Mouse (Mus musculus): ENCODE data around the gene Olfr1290. TPM values are rescaled to one million over a fixed set of nuclear protein-coding genes. Genes with fewer than 3 reads are reported as not detected.

Olfr1290 gene
- polyA plus RNA-seq, 1 experiment from 2014 or later = not detected

GRCm38 (mm10) chr2:111448842-111449241 lies 44.8 kb downstream of the Olfr1290 start, which contains the start of gene Olfr1287:
Gene Olfr1287, plus strand, starts transcription at chr2:111449142.
- H3K36me3 ChIP-seq (ENCODE audit: insufficient read depth) = no peaks in the 10 kb centered on the region
- no peak for DNase-seq
- ATAC-seq (ENCODE audit: insufficient read depth) = no peak
- H3K9me3 ChIP-seq (ENCODE audit: low read depth, low read length) = no peaks in the 10 kb centered on the region
- whole genome bisulfite sequencing = 68% methylated on average over 1 of the region's 1 CpGs
- H3K4me1 ChIP-seq (ENCODE audit: insufficient read depth) = no peaks in the 10 kb centered on the region
- no peak within 1 kb of the TSS for H3K4me3 ChIP-seq (ENCODE audit: low read depth, low read length)
- no peak for TF ChIP-seq CTCF (IDR thresholded peaks at IDR 0.05; ENCODE audit: low read depth)
- no peak within 1 kb of the TSS for H3K27ac ChIP-seq (ENCODE audit: low read depth)
- no peak within 1 kb of the TSS for H3K9ac ChIP-seq
- no peaks in the 10 kb centered on the region for H3K27me3 ChIP-seq (ENCODE audit: insufficient read depth, low read length)
- no peak within 1 kb of the TSS for H3K4me2 ChIP-seq

Other genes with a start within 250 kb of the Olfr1290 start
- gene Olfr1276, start 239.3 kb downstream of the Olfr1290 start, polyA plus RNA-seq (2014; fragmentation: Nextera tagmentation; extraction: Ambion mirVana) = not detected in 2 replicates
- gene Olfr1277, start 219.7 kb downstream of the Olfr1290 start, polyA plus RNA-seq (2014; fragmentation: Nextera tagmentation; extraction: Ambion mirVana) = not detected in 2 replicates
- gene Olfr1278, start 203.7 kb downstream of the Olfr1290 start, polyA plus RNA-seq (2014; fragmentation: Nextera tagmentation; extraction: Ambion mirVana) = not detected in 2 replicates
- gene Olfr1279, start 193.2 kb downstream of the Olfr1290 start, polyA plus RNA-seq (2014; fragmentation: Nextera tagmentation; extraction: Ambion mirVana) = not detected in 2 replicates
- not detected in 2 replicates for gene Olfr1280, start 179.8 kb downstream of the Olfr1290 start, polyA plus RNA-seq (2014; fragmentation: Nextera tagmentation; extraction: Ambion mirVana)
- gene Olfr1281, start 167.3 kb downstream of the Olfr1290 start, polyA plus RNA-seq (2014; fragmentation: Nextera tagmentation; extraction: Ambion mirVana) = not detected in 2 replicates
- gene Olfr1282, start 157.8 kb downstream of the Olfr1290 start, polyA plus RNA-seq (2014; fragmentation: Nextera tagmentation; extraction: Ambion mirVana) = not detected in 2 replicates
- not detected in 2 replicates for gene Olfr1283, start 127.0 kb downstream of the Olfr1290 start, polyA plus RNA-seq (2014; fragmentation: Nextera tagmentation; extraction: Ambion mirVana)
- gene Olfr1284, start 118.3 kb downstream of the Olfr1290 start, polyA plus RNA-seq (2014; fragmentation: Nextera tagmentation; extraction: Ambion mirVana) = not detected in 2 replicates
- gene Olfr1286, start 70.7 kb downstream of the Olfr1290 start, polyA plus RNA-seq (2014; fragmentation: Nextera tagmentation; extraction: Ambion mirVana) = not detected in 2 replicates
- gene Olfr1287, start 44.7 kb downstream of the Olfr1290 start, polyA plus RNA-seq (2014; fragmentation: Nextera tagmentation; extraction: Ambion mirVana) = not detected in 2 replicates
- gene Olfr1288, start 19.7 kb downstream of the Olfr1290 start, polyA plus RNA-seq (2014; fragmentation: Nextera tagmentation; extraction: Ambion mirVana) = not detected in 2 replicates
- gene Olfr1289, start 13.0 kb downstream of the Olfr1290 start, polyA plus RNA-seq (2014; fragmentation: Nextera tagmentation; extraction: Ambion mirVana) = not detected in 2 replicates
- not detected in 2 replicates for gene Olfr1291-ps1, start 3.4 kb upstream of the Olfr1290 start, polyA plus RNA-seq (2014; fragmentation: Nextera tagmentation; extraction: Ambion mirVana)
- gene Olfr1293-ps, start 31.4 kb upstream of the Olfr1290 start, polyA plus RNA-seq (2014; fragmentation: Nextera tagmentation; extraction: Ambion mirVana) = not detected in 2 replicates
- not detected in 2 replicates for gene Olfr1294, start 46.5 kb upstream of the Olfr1290 start, polyA plus RNA-seq (2014; fragmentation: Nextera tagmentation; extraction: Ambion mirVana)
- not detected in 2 replicates for gene Olfr1295, start 75.9 kb upstream of the Olfr1290 start, polyA plus RNA-seq (2014; fragmentation: Nextera tagmentation; extraction: Ambion mirVana)
- not detected in 2 replicates for gene Olfr1297, start 132.7 kb upstream of the Olfr1290 start, polyA plus RNA-seq (2014; fragmentation: Nextera tagmentation; extraction: Ambion mirVana)
- gene Olfr1298, start 155.4 kb upstream of the Olfr1290 start, polyA plus RNA-seq (2014; fragmentation: Nextera tagmentation; extraction: Ambion mirVana) = not detected in 2 replicates
- gene Olfr1299, start 167.6 kb upstream of the Olfr1290 start, polyA plus RNA-seq (2014; fragmentation: Nextera tagmentation; extraction: Ambion mirVana) = not detected in 2 replicates

All from lung, embryonic 14.5 days (tissue).